Mouse (Mus musculus): ENCODE data around the gene Clca2.

The Clca2 gene

GRCm38 (mm10) chr3:145099291-145099690, at the start of gene Clca2:
Clca2 (minus strand) TSS chr3:145099443.
- DNase-seq (ENCODE audit: low spot score in 2 of 2): no peak

DNA sequence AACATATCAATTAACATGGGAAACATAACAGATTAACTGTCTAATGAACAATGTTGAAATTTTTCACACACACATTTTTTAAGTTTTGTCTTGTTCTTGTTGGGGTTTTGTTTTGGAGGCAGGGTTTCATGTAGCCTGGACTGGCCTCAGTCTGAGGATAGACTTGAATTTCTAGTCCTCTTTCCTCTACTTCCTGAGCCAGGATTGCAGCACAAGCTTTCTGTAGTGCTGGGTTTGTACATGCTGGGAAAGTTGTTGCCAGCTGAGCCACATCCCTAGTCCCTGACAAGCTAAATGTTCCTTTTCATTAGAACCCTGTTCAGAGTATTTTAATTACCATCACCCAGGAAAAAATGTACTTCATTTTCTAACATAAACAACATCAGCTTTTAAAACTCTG, 48.7 kb upstream of the Clca2 start:
- no peak for DNase-seq (ENCODE audit: low spot score in 2 of 2)

DNA sequence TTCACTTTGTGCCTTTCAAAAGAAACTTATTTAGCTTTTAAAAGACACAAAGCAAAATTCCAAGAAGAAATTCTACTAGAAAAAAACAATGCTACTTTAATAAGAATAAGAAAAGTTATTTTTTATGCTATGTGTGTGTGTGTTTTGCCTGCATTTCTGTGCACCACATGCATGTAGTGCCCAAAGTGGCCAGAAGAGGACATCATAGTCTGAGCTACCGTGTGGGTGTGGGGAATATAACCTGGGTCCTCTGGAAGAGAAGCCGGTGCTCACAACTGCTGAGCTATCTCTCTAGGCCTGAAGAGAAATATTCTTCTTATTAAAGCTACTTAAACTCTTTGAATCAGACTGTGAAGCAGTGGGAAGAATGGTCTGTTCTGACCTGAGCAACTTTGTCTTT, 48.2 kb upstream of the Clca2 start:
- DNase-seq (ENCODE audit: low spot score in 2 of 2): no peak

- DNase-seq (ENCODE audit: low spot score in 2 of 2): no peak
Observed at GRCm38 (mm10) chr3:145146871-145147270, 47.6 kb upstream of the Clca2 start.

- no peak for DNase-seq (ENCODE audit: low spot score in 2 of 2)
Observed at GRCm38 (mm10) chr3:145143856-145144255, 44.6 kb upstream of the Clca2 start.

DNA sequence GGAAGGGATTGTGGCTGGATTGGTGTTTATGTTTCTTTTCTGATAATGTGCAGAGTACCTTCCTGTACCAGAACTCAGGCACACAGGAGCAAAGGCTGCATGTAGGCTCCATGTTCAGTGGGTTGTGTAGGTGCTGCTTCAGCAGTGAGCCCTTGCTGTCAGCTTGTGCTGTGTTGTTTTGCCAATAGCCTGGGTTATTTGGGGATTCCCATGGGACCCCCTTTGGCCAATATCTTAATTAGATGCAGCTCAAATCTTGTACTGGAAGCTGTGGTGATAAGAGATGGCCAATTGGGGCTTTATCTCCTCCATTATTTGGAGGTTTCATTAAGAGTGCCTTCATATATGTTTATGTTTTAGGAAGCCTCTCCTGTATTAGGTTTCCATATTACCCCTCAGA, 43.7 kb upstream of the Clca2 start:
- DNase-seq (ENCODE audit: low spot score in 2 of 2): no peak

GRCm38 (mm10) chr3:145140236-145140635, 41.0 kb upstream of the Clca2 start:
- DNase-seq (ENCODE audit: low spot score in 2 of 2): no peak

DNA sequence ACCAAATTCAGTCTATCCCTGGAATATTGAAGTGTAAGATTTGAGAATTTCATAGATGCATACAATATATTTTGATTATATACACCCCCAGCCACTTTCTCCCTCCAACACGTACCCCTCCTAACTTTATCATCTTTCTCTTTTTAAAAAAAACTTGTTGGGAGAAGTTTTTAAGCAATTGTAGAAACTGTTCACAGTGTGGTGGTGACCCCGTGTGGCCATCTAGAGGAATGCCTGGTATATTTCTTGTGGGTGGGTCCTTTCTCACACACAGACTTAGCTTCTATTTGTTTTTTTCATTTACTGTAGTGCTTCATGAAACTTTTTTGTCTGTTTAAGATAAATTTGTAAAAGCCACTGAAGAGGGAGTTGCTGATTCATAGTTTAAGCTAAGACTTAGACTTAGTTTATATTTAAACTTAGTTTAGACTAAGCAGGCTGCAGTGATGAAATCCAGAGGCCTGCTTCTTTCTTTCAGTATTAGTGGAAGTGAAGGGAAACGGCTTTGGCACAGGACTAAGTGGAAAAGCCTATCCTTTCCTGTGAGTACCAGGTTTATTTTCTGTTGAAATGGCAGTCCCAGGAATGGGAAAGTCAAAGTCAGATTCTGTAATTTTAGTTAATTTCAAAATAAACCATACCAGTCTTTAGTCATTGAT, 32.1 kb upstream of the Clca2 start:
- no peak for DNase-seq (ENCODE audit: low spot score in 2 of 2)

DNA sequence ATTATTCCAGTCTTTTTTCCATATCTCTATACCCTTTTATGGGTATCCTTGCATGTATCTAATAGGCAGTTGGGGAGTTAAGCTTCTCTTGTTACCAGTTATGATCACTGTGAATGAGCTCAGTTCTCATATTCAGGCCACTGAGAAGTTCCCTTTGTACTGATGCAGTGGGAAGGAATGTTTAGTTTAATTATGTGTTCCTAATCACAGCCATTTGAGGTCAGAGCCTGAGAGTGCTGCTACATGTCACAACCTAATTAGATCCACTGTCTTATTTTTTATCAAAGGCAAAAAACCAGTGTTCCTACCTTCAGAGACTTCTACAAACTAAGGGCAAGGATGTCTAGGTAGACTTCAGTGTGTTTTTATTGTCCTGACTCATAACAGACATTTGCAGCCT, 30.1 kb upstream of the Clca2 start:
- DNase-seq (ENCODE audit: low spot score in 2 of 2): no peak

- DNase-seq (ENCODE audit: low spot score in 2 of 2): no peak
Observed at GRCm38 (mm10) chr3:145126618-145127017, 27.4 kb upstream of the Clca2 start.

GRCm38 (mm10) chr3:145119425-145119824, 20.2 kb upstream of the Clca2 start:
- no peak for DNase-seq (ENCODE audit: low spot score in 2 of 2)

GRCm38 (mm10) chr3:145119002-145119358, 19.7 kb upstream of the Clca2 start:
- DNase-seq (ENCODE audit: low spot score in 2 of 2): no peak

GRCm38 (mm10) chr3:145118254-145119001, 19.2 kb upstream of the Clca2 start, which contains the start of gene Odf2l:
Odf2l (plus strand) TSS chr3:145118588.
- peak; percentile 98 to 99 for DNase-seq (ENCODE audit: low spot score in 2 of 2)

DNA sequence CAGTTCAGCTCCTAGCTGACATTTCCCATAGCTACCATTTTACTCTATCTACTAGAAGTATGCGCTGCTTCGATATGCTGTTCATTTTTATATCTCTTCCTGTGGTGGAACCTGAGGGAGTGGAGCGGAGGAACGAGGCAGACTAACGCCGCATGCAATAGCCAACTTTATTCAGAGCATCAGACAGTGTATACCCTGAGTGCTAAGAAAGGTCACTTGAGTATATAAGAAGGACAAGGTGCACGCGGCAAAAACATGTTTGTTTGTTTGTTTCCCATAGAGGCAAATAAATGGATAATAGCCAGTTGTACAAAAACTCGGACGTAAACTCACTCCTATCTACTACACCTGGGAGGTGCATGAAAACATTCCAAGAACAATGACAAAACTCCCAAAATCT, 18.4 kb upstream of the Clca2 start:
- no peak for DNase-seq (ENCODE audit: low spot score in 2 of 2)

DNA sequence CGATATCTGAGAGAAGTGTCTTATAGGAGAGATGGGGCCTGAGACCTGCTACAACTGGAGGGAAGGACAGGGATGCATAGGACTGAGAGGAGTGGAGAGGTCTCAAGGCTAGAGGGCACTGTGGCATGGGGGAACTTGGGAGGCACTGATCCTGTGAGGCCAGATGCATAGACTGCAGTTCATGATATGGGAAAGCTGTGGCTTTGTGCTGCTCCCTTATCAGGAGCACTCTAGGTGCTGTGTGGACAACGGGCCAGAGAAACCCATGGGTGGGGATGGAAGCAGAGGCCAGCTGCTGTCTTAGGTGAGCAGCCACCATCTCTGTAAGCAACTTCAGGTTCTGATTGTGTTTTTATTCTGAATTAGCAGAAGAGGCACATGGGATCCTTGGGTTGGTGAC, 15.9 kb upstream of the Clca2 start:
- no peak for DNase-seq (ENCODE audit: low spot score in 2 of 2)

GRCm38 (mm10) chr3:145105773-145106504, 6.7 kb upstream of the Clca2 start:
- DNase-seq (ENCODE audit: low spot score in 2 of 2): no peak

DNA sequence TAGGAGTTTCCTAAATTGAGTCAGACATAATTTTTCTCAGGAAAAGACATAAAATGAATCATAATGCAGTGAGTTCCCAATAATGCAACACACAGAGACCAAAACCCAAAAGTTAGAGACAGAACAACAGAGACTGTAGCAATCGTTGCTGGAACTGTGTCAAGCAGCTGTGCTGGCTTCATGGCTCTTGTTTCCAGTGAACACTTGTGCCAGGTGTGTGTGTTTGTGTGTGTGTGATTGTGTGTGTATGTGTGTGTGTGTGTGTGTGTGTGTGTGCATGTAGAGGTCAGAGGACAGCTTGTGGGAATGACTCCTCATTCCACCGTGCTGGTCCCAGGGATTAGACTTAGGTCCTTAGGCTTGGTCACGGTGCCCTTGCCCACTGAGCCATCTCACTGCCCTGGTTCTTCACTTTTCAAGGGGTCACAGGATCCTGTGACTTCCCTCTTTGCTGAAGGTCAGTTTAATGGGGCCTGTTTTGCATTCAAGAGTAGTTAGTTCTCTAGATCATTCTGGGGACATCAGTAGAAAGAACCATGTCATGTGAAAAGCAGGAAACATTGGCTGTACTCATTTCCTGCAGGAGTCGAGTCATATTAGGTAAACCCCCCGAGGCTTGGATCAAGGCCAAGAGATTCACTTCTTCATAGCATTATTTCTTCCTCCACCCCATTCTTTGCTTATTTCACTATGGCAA, 6.0 kb upstream of the Clca2 start:
- DNase-seq (ENCODE audit: low spot score in 2 of 2): no peak

DNA sequence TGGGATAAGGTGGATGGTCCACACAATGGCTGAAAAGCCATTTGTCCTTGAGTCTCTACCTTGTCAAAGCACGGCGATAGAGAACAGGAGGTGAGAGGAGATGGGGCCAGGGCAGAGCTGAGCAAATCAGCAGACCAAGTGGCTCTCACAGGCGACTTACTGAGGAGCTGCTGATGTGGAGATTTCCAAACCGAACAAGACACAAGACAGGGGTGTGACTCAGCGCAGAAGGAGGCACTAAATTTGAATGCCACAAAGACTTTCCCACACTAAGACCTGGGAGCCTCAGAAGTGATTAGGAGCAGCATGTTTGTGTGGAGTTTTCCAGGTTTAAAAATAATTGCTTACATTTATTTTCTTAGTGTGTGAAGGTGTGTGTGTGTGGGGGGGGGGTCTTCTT, 4.5 kb upstream of the Clca2 start:
- no peak for DNase-seq (ENCODE audit: low spot score in 2 of 2)

GRCm38 (mm10) chr3:145103321-145103720, 4.1 kb upstream of the Clca2 start:
- no peak for DNase-seq (ENCODE audit: low spot score in 2 of 2)

DNA sequence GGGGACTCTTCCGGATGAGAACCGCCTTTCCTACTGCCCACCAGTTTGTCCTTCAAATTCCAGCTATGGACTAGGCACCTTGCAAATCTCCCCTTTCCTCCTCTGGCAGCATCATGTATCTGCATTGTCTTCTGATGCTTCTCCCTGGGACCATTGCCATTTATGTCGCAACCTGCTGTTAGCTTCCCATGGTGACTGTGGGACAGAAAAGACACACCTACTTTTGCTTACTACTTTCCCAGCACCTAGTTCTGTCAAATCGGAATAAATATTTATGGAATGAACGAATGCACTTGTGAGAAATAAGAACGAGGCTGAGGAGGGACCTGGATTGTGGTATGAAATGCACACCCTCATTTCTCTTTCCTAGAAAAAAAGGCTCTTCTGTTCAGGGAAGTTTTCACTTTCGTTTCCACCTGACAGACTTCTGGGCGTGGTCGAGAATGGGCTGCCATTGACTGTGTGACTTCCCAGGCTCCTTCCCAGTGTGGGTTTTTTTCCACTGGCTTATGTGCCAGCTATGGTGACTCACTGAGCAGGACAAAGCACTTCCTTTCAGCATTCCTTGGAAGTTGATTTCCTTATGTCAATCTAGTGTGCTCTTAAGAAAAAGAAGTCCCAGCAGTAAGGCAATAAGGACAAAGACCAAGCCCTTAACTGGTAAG, 2.8 kb upstream of the Clca2 start:
- DNase-seq (ENCODE audit: low spot score in 2 of 2): no peak

DNA sequence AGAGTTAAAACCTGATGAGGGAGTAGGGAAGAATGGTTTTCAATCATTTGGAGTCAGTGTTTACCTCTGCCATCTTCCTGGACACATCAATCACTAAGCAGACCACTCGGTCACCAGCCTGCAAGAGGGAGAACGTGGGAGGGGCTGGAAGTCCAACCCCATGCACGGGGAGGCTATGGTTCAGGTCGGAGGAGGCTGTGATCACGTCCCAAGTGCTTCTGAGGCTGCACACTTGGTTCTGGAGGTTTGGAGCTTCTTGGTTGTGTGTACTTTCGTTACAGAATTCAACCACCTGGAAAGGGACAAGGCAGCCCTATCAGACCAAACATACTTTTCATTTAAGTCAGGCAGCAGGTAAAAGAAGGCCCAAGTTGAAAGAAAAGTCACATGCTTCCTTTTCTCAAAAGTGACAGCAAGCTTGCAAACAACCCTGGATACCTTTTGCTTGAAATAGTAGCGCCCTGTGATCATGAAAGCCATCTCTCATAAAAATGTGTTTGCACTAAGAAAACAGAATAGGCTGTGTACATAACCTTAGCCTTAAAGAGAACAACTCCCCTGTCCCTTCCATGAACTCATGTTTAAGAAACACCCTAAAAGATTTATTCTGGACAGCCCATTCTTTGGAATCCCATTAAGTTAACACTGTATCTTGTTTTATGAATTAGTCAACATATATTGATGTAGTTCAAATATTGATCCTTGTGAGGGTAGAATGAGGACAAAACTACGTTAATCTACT, 11.2 kb downstream of the Clca2 start:
- no peak for DNase-seq (ENCODE audit: low spot score in 2 of 2)
